In the genomic region with DNA sequence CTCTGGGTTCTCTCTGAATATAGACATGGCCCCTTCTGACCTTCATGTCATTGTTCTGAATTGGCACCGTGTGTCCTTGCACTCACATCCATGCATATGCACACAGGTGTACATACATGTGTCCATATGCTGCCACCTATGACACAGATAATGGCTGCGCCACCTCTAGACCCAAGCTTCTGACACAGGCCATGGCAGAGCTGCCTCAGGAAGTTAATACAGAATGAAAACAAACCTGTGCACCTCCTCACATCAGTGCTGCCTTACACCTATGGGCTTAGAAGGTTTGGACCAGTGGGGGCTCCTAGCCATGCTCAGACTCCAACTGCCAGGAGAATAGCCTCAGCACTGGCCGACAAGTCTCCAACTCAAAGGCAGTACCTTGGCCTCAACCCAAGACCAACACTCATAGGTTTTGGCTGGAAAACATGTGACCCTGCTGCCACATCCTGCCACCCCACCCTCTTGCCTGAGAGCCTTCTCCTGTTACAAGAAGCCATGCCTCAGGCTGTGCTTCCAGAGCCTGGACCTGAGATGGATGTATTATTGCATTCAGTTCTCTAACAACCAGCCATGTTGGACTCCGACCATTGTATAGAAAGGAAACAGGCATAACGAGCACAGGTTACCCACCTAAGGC, we compare ENCODE assay signal across 8 mouse cellular contexts. TPM values are rescaled to one million over a fixed set of nuclear protein-coding genes. Genes with fewer than 3 reads are reported as not detected.
DNase-seq lines count a peak whose midpoint lies in the region; ATAC-seq and TF ChIP-seq lines count a peak whose summit lies in the region.
"Had no signal": no experiment of that assay in that cellular context is flagged by ENCODE, and none has a peak within 500 bp of the region (broad histone marks: within the 10 kb centered on the region; RNA-seq: fewer than 3 reads in every experiment).

No protein-coding gene starts in this region.

- H3K4me3 ChIP-seq in thymus, adult 2 months (ENCODE audit: control insufficient read depth, insufficient read depth, low read length) = no peak overlapping the region
- H3K4me3 ChIP-seq in embryonic fibroblast, embryonic 13.5 days (ENCODE audit: insufficient read depth, low read length) = no peak overlapping the region
- no peak overlapping the region for H3K4me3 ChIP-seq in lung, embryonic 14.5 days (ENCODE audit: low read depth, low read length)
- no peak overlapping the region for H3K4me3 ChIP-seq in midbrain, embryonic 10.5 days
- H3K4me3 ChIP-seq in intestine, postnatal 0 days (ENCODE audit: low read depth, low read length) = no peak overlapping the region
- H3K4me3 ChIP-seq: liver, embryonic 15.5 days had no signal

- no peak for TF ChIP-seq POLR2A in thymus, adult 2 months (IDR thresholded peaks at IDR 0.05; ENCODE audit: control insufficient read depth, extremely low read depth, insufficient read depth, low read length, poor library complexity)
- TF ChIP-seq POLR2A in embryonic fibroblast, embryonic 13.5 days (IDR thresholded peaks at IDR 0.05; ENCODE audit: low read depth, low read length) = no peak

- H3K4me1 ChIP-seq in thymus, adult 2 months (replicated peaks; ENCODE audit: control insufficient read depth, insufficient read depth, low read length) = peaks cover 35% of the 10 kb centered on the region
- H3K4me1 ChIP-seq in embryonic fibroblast, embryonic 13.5 days (ENCODE audit: control insufficient read depth, insufficient read depth, low read length) = peaks cover 17% of the 10 kb centered on the region
- no peaks in the 10 kb centered on the region for H3K4me1 ChIP-seq in lung, embryonic 14.5 days (ENCODE audit: insufficient read depth)
- H3K4me1 ChIP-seq in midbrain, embryonic 10.5 days = peaks cover 13% of the 10 kb centered on the region
- no peaks in the 10 kb centered on the region for H3K4me1 ChIP-seq in intestine, postnatal 0 days (replicated peaks; ENCODE audit: control insufficient read depth, insufficient read depth, low read length)

- no peak overlapping the region for H3K4me2 ChIP-seq in lung, embryonic 14.5 days
- no peak overlapping the region for H3K4me2 ChIP-seq in intestine, postnatal 0 days (replicated peaks; ENCODE audit: low read depth)
- H3K4me2 ChIP-seq: liver, embryonic 15.5 days had no signal

- peak overlapping the region; percentile 82 for H3K27ac ChIP-seq in thymus, adult 2 months (ENCODE audit: control insufficient read depth, insufficient read depth, low read length)
- H3K27ac ChIP-seq in embryonic fibroblast, embryonic 13.5 days (ENCODE audit: insufficient read depth, low read length) = peak overlapping the region; percentile 65
- no peak overlapping the region for H3K27ac ChIP-seq in lung, embryonic 14.5 days (ENCODE audit: low read depth)
- H3K27ac ChIP-seq in midbrain, embryonic 10.5 days (replicated peaks) = no peak overlapping the region
- no peak overlapping the region for H3K27ac ChIP-seq in intestine, postnatal 0 days (ENCODE audit: low read depth, low read length)
- H3K27ac ChIP-seq: liver, embryonic 15.5 days had no signal

- WGBS in thymus, adult 2 months = 71% methylated on average over 5 of the region's 5 CpGs
- WGBS in lung, embryonic 14.5 days = 81% methylated on average over 5 of the region's 5 CpGs
- WGBS in midbrain, embryonic 10.5 days = 91% methylated on average over 5 of the region's 5 CpGs
- WGBS in intestine, postnatal 0 days = 88% methylated on average over 5 of the region's 5 CpGs

- H3K9ac ChIP-seq in lung, embryonic 14.5 days = no peak overlapping the region
- H3K9ac ChIP-seq in intestine, postnatal 0 days (ENCODE audit: low read depth, low read length) = no peak overlapping the region
- H3K9ac ChIP-seq: liver, embryonic 15.5 days had no signal

- no peaks in the 10 kb centered on the region for H3K27me3 ChIP-seq in thymus, adult 2 months (ENCODE audit: control insufficient read depth, insufficient read depth, low read length)
- H3K27me3 ChIP-seq in lung, embryonic 14.5 days (ENCODE audit: insufficient read depth, low read length) = no peaks in the 10 kb centered on the region
- no peaks in the 10 kb centered on the region for H3K27me3 ChIP-seq in midbrain, embryonic 10.5 days (ENCODE audit: low read depth, poor library complexity, severe bottlenecking)
- H3K27me3 ChIP-seq in intestine, postnatal 0 days (replicated peaks; ENCODE audit: control insufficient read depth, insufficient read depth, low read length) = no peaks in the 10 kb centered on the region
- H3K27me3 ChIP-seq: liver, embryonic 15.5 days had no signal

- DNase-seq in thymus, adult 2 months = peak; percentile 41
- DNase-seq in thymus, postnatal 10 days (ENCODE audit: low spot score in 2 of 2) = no peak
- DNase-seq in lung, embryonic 14.5 days = peak; percentile 17
- DNase-seq in adrenal gland, adult 8-10 months = no peak
- no peak for DNase-seq in midbrain, embryonic 10.5 days (ENCODE audit: low spot score)

- TF ChIP-seq CTCF in thymus, adult 2 months (IDR thresholded peaks at IDR 0.05; ENCODE audit: borderline replicate concordance, control insufficient read depth, extremely low read depth, insufficient read depth, low read length, poor library complexity) = no peak
- no peak for TF ChIP-seq CTCF in embryonic fibroblast, embryonic 13.5 days (IDR thresholded peaks at IDR 0.05; ENCODE audit: borderline replicate concordance, insufficient read depth, low read length)
- TF ChIP-seq CTCF in lung, embryonic 14.5 days (IDR thresholded peaks at IDR 0.05; ENCODE audit: low read depth) = no peak
- TF ChIP-seq CTCF in intestine, postnatal 0 days (IDR thresholded peaks at IDR 0.05; ENCODE audit: low read depth) = no peak

- H3K36me3 ChIP-seq in thymus, adult 2 months (ENCODE audit: control insufficient read depth, insufficient read depth, low read length) = no peaks in the 10 kb centered on the region
- H3K36me3 ChIP-seq in lung, embryonic 14.5 days (ENCODE audit: insufficient read depth) = no peaks in the 10 kb centered on the region
- H3K36me3 ChIP-seq in midbrain, embryonic 10.5 days = no peaks in the 10 kb centered on the region
- H3K36me3 ChIP-seq in intestine, postnatal 0 days (ENCODE audit: control insufficient read depth, insufficient read depth) = no peaks in the 10 kb centered on the region

- H3K9me3 ChIP-seq in lung, embryonic 14.5 days (ENCODE audit: low read depth, low read length) = no peaks in the 10 kb centered on the region
- no peaks in the 10 kb centered on the region for H3K9me3 ChIP-seq in midbrain, embryonic 10.5 days (replicated peaks)
- no peaks in the 10 kb centered on the region for H3K9me3 ChIP-seq in intestine, postnatal 0 days (ENCODE audit: control insufficient read depth)
- H3K9me3 ChIP-seq: liver, embryonic 15.5 days had no signal

- 0 out of 2 replicates have a peak, but pooled peaks have one; percentile 44 for ATAC-seq in lung, embryonic 14.5 days (ENCODE audit: insufficient read depth)
- no peak for ATAC-seq in intestine, postnatal 0 days

RNA-seq across cellular contexts. Expression of a gene that starts 17.0 kb away (rescaled TPM):
- polyA plus RNA-seq in thymus, adult 2 months (2012; rRNA removed) = 46.5 and 48.1 TPM in 2 replicates
- polyA plus RNA-seq in embryonic fibroblast, embryonic 13.5 days (2011; ENCODE audit: insufficient read length, low read depth, missing spikeins) = 30.2 and 40.7 TPM in 2 replicates
- 3.3 and 3.4 TPM in 2 replicates for polyA plus RNA-seq in lung, embryonic 14.5 days (2014; fragmentation: Nextera tagmentation; extraction: Ambion mirVana)
- total RNA-seq in adrenal gland, adult 8-10 months (2022) = 10 to 100 TPM in 2 of 4 experiments, 1 to 10 TPM in 2; 6.9 to 17.0 (median 11.6) TPM
- polyA plus RNA-seq in midbrain, embryonic 10.5 days (2016; fragmentation: Nextera tagmentation; extraction: Ambion mirVana) = 2.6 and 3.0 TPM in 2 replicates
- 2.8 and 2.9 TPM in 2 replicates for polyA plus RNA-seq in intestine, postnatal 0 days (2015; fragmentation: Nextera tagmentation; extraction: Ambion mirVana)

RNA-seq across cellular contexts. Expression of a gene that starts 34.8 kb away (rescaled TPM):
- polyA plus RNA-seq in thymus, adult 2 months (2012; rRNA removed) = 22.5 and 23.5 TPM in 2 replicates
- polyA plus RNA-seq in embryonic fibroblast, embryonic 13.5 days (2011; ENCODE audit: insufficient read length, low read depth, missing spikeins) = 19.4 and 28.9 TPM in 2 replicates
- polyA plus RNA-seq in lung, embryonic 14.5 days (2014; fragmentation: Nextera tagmentation; extraction: Ambion mirVana) = 8.5 and 9.1 TPM in 2 replicates
- total RNA-seq in adrenal gland, adult 8-10 months (2022) = 10 to 100 TPM; 62.6 to 84.7 (median 81.4) TPM
- 3.0 and 3.4 TPM in 2 replicates for polyA plus RNA-seq in midbrain, embryonic 10.5 days (2016; fragmentation: Nextera tagmentation; extraction: Ambion mirVana)
- polyA plus RNA-seq in intestine, postnatal 0 days (2015; fragmentation: Nextera tagmentation; extraction: Ambion mirVana) = 14.8 and 18.2 TPM in 2 replicates

Comparison
In these comparisons a context has a peak if more than half of its experiments do, and no peak if none do; other contexts are left out.
1. DNase-seq: peak in thymus, adult 2 months (single experiment) and lung, embryonic 14.5 days (single experiment); none in thymus, postnatal 10 days (0 of 2), adrenal gland, adult 8-10 months (single experiment) and midbrain, embryonic 10.5 days (single experiment).
2. H3K27ac ChIP-seq: peak in thymus, adult 2 months (single experiment) and embryonic fibroblast, embryonic 13.5 days (single experiment); none in lung, embryonic 14.5 days (single experiment), midbrain, embryonic 10.5 days (single experiment) and intestine, postnatal 0 days (single experiment).